Mouse (Mus musculus) frontal cortex, postnatal 14 days (tissue): ENCODE measurements at regions not wholly inside any gene's neighbourhood (a gene's known extent, or its start where the extent isn't known, plus 50 kb on each side); places are given as distances from the start of the nearest gene placed in this dataset.
"Not testable (repeated sequence)": the region's sequence is repeated elsewhere in the genome, so short reads cannot be mapped to it uniquely, and the experiment has no call there.

Experiments used
- DNase-seq, 2 experiments: peaks; one replicate each; pipeline ENCODE4 v3.0.0; 2022; ENCODE audit warnings: low spot score in 2 of 2

GRCm38 (mm10) chr8:116046859-116047258, 339.3 kb upstream of the Maf start:
- no peak for DNase-seq

- DNase-seq, result no peak
Measured at GRCm38 (mm10) chr8:116045526-116045925, 337.9 kb upstream of the Maf start.

DNA sequence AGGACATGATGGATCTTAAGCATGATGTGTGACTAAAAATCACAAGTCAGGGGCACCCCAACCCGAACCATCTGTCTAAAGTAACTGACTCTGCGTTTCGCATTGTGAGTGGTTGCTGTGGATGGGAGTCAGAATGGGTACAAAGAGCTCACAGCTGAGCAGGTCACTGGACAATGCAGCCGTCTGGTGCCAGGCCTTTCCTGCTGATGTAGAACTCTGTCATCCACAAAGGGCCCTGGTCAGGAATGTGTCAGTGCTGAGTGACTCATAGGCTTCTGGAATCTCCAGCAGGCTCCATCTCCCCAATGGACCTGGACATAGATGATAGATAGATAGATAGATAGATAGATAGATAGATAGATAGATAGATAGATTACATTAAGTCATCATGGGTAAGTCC, 335.8 kb upstream of the Maf start:
- DNase-seq, result no peak

- no peak for DNase-seq
Measured at GRCm38 (mm10) chr8:116030966-116031365, 323.4 kb upstream of the Maf start.

DNA sequence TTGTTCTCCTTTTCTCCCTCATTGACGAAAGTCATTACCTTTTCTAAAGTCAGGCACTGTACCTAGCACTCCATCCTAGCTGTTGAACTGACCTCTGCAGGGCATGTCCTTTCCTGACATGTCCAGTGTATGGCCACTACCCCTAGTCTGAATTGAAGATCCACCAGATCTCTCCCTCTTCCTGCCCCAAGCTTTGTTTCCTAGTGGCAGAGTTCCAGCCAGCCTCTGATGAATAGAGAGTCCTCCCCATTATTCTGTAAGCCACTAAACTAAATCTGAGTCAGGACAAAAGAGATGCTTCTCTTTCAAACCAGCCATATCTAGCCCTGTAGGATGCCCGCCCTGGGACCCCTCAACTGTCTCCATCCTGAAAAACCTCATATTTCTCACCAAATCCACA, 317.7 kb upstream of the Maf start:
- no peak for DNase-seq

DNA sequence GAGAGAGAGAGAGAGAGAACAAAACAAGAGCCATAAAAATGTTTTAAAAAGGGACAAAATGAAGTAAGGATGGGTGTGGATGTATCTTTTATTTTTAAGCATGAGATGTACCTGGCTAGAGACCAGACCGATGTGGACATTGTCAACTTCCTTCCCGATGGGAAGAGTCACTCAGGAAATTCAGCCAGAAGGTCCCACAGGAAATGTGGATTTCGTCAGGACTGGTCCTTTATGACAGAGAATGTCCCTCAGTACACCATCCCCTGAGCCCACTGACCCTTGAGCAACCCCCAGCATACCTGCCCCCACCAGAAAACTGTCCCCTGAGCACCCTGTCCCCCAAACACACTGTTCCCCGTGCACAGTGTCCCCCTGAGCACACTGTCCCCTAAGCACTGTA, 317.2 kb upstream of the Maf start:
- DNase-seq, result no peak

- no peak for DNase-seq
Measured at GRCm38 (mm10) chr8:116021691-116022090, 314.1 kb upstream of the Maf start.

DNA sequence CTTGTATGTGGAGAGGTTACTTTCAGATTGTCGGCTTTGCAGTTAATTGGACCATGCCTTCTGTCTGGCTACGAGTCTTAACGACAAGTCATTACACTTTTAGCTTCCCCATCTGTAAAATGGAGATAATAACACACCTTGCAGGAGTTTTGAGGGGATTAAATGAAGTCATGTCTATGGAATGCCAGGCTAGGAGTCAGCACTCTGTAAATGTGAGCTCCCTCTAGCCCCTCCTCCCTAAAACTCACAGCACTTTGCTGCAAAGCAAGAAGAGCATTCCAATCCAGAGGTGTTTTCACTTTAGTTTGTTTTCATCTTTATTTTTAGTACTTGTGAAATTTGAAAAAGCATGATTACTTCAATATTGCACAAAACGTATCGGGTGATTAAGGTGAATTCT, 287.7 kb upstream of the Maf start:
- no peak for DNase-seq

- no peak for DNase-seq
Measured at GRCm38 (mm10) chr8:115991989-115992388, 284.4 kb upstream of the Maf start.

DNA sequence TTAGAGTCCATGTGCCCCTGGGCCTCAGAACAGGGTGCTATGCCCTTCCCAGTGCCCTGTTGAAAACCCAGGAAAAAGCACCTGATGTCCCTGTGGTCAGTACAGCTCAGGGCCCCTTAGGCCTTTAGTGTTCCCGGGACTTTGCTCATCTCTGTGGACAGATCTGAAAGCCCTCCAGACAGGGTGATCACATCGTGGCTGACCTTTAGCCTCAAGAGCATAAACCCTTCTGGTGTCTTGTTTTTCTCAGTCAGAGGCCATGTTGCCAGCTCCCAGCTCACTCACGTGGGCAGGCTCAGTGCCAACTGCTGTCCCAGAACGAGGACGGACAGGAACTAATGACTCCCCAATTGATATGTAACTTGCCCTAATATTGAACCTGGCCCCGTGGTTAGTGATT, 275.8 kb upstream of the Maf start:
- no peak for DNase-seq

GRCm38 (mm10) chr8:115982326-115982725, 274.7 kb upstream of the Maf start:
- DNase-seq, result no peak

- no peak for DNase-seq
Measured at GRCm38 (mm10) chr8:115981426-115981825, 273.8 kb upstream of the Maf start.

- DNase-seq, result no peak
Measured at GRCm38 (mm10) chr8:115980616-115981015, 273.0 kb upstream of the Maf start.

DNA sequence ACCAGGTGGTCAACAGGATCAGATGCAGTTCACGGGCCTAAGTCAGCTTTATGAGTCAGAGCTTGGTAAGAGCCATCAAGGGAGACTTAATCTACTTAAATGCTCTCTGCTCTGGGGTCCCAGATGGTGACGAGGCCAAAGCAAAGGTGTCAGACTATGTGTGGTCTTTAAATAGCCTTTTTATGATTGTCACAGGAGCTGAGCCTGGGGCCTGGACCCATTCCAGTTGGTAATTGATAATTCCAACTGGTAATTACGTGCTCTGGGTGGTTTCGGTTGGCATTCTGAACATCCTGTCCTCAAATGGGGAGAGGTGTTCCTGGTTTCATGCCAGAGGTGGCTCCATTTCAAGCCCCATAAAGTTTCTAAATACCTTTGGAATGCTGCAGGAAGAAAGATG, 269.6 kb upstream of the Maf start:
- no peak for DNase-seq

GRCm38 (mm10) chr8:115974706-115975105, 267.1 kb upstream of the Maf start:
- DNase-seq, result no peak

GRCm38 (mm10) chr8:115971351-115971750, 263.8 kb upstream of the Maf start:
- DNase-seq, result not testable (repeated sequence)

GRCm38 (mm10) chr8:115968121-115968520, 260.5 kb upstream of the Maf start:
- no peak for DNase-seq

GRCm38 (mm10) chr8:115965981-115966380, 258.4 kb upstream of the Maf start:
- no peak for DNase-seq

GRCm38 (mm10) chr8:115955371-115955770, 247.8 kb upstream of the Maf start:
- DNase-seq, result no peak

- DNase-seq, result no peak
Measured at GRCm38 (mm10) chr8:115953783-115954470, 246.3 kb upstream of the Maf start.

- no peak for DNase-seq
Measured at GRCm38 (mm10) chr8:115952496-115952895, 244.9 kb upstream of the Maf start.

DNA sequence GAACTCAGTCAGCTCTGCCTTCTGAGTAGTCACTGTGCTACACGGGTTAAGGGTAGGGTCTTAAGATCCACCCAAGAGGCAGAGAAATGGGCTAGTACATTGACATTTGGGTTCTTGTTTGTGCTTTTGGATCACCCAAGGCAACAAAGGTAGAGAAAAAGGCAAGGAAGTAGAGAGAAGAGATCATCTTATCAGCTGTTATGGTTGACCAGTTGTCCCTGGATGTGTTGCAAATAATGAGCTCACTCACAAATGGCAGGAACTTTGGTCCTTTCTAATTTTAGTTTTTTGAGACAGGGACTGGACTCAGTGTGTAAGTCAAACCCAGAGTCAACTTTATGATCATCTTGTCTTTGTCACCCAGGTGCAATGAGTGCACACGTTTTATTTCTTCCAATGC, 241.3 kb upstream of the Maf start:
- DNase-seq, result no peak

DNA sequence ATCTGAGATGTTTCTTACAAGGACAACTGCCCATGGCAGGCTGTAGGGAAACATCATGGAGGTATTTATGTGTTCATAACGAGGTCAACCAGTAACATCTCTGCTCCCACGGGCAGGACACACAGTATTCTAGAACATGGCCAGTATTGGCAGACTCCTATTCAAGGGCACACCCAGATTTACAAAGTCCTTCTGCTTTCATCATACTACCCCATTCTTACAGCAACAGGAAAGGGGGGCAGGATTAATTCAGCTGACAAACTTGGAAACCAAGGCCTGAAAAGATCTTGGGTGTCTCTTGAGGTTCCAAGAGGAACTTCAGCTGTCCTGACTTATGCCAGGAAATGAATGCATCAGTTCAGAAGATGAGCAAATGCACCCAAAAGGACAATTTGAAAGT, 240.4 kb upstream of the Maf start:
- no peak for DNase-seq
